Mouse (Mus musculus): Measurements from ENCODE around the gene Nrl. TPM values are rescaled to one million over a fixed set of nuclear protein-coding genes. Genes with fewer than 3 reads are reported as not detected.
A peak's percentile ranks its signal among the peaks of the same experiment; 100 is the strongest.

Nrl gene
- total RNA-seq (2017), result not detected in 2 replicates

GRCm38 (mm10) chr14:55524785-55525184 is at the start of gene Nrl:
Gene Nrl (minus strand): TSS chr14:55524981.
- no peak for ATAC-seq (replicated peaks in 1 of 2; ENCODE audit: insufficient read depth in 1 of 2, low FRiP score in 2 of 2, low TSS enrichment in 1 of 2, low read depth in 1 of 2, poor library complexity in 2 of 2, severe bottlenecking in 2 of 2)

- no peak for ATAC-seq (replicated peaks in 1 of 2; ENCODE audit: insufficient read depth in 1 of 2, low FRiP score in 2 of 2, low TSS enrichment in 1 of 2, low read depth in 1 of 2, poor library complexity in 2 of 2, severe bottlenecking in 2 of 2)
Observed at GRCm38 (mm10) chr14:55571760-55572159, 47.0 kb upstream of the Nrl start.

- ATAC-seq (replicated peaks in 1 of 2; ENCODE audit: insufficient read depth in 1 of 2, low FRiP score in 2 of 2, low TSS enrichment in 1 of 2, low read depth in 1 of 2, poor library complexity in 2 of 2, severe bottlenecking in 2 of 2), result no peak
Observed at GRCm38 (mm10) chr14:55570588-55570987, 45.8 kb upstream of the Nrl start.

- ATAC-seq (replicated peaks in 1 of 2; ENCODE audit: insufficient read depth in 1 of 2, low FRiP score in 2 of 2, low TSS enrichment in 1 of 2, low read depth in 1 of 2, poor library complexity in 2 of 2, severe bottlenecking in 2 of 2), result no peak
Observed at GRCm38 (mm10) chr14:55567496-55567895, 42.7 kb upstream of the Nrl start.

- no peak for ATAC-seq (replicated peaks in 1 of 2; ENCODE audit: insufficient read depth in 1 of 2, low FRiP score in 2 of 2, low TSS enrichment in 1 of 2, low read depth in 1 of 2, poor library complexity in 2 of 2, severe bottlenecking in 2 of 2)
Observed at GRCm38 (mm10) chr14:55565748-55566147, 41.0 kb upstream of the Nrl start.

GRCm38 (mm10) chr14:55563249-55563648 is 38.5 kb upstream of the Nrl start:
- ATAC-seq (replicated peaks in 1 of 2; ENCODE audit: insufficient read depth in 1 of 2, low FRiP score in 2 of 2, low TSS enrichment in 1 of 2, low read depth in 1 of 2, poor library complexity in 2 of 2, severe bottlenecking in 2 of 2), result no peak

GRCm38 (mm10) chr14:55561860-55562259 is 37.1 kb upstream of the Nrl start:
- ATAC-seq (replicated peaks in 1 of 2; ENCODE audit: insufficient read depth in 1 of 2, low FRiP score in 2 of 2, low TSS enrichment in 1 of 2, low read depth in 1 of 2, poor library complexity in 2 of 2, severe bottlenecking in 2 of 2), result no peak

GRCm38 (mm10) chr14:55560202-55561073 is 35.7 kb upstream of the Nrl start, which contains the start of gene A730061H03Rik:
Gene A730061H03Rik (minus strand): TSS chr14:55560406.
- ATAC-seq (replicated peaks in 1 of 2; ENCODE audit: insufficient read depth in 1 of 2, low FRiP score in 2 of 2, low TSS enrichment in 1 of 2, low read depth in 1 of 2, poor library complexity in 2 of 2, severe bottlenecking in 2 of 2), result peak; percentile 82 to 86

GRCm38 (mm10) chr14:55559799-55560201 is 35.0 kb upstream of the Nrl start, which contains the start of gene Dcaf11:
Gene Dcaf11 (plus strand): TSS chr14:55560006.
- peak; percentile 59 to 72 for ATAC-seq (replicated peaks in 1 of 2; ENCODE audit: insufficient read depth in 1 of 2, low FRiP score in 2 of 2, low TSS enrichment in 1 of 2, low read depth in 1 of 2, poor library complexity in 2 of 2, severe bottlenecking in 2 of 2)

- no peak for ATAC-seq (replicated peaks in 1 of 2; ENCODE audit: insufficient read depth in 1 of 2, low FRiP score in 2 of 2, low TSS enrichment in 1 of 2, low read depth in 1 of 2, poor library complexity in 2 of 2, severe bottlenecking in 2 of 2)
Observed at GRCm38 (mm10) chr14:55558740-55559448, 34.1 kb upstream of the Nrl start.

- no peak for ATAC-seq (replicated peaks in 1 of 2; ENCODE audit: insufficient read depth in 1 of 2, low FRiP score in 2 of 2, low TSS enrichment in 1 of 2, low read depth in 1 of 2, poor library complexity in 2 of 2, severe bottlenecking in 2 of 2)
Observed at GRCm38 (mm10) chr14:55557587-55557986, 32.8 kb upstream of the Nrl start.

- peak; percentile 28 to 40 for ATAC-seq (replicated peaks in 1 of 2; ENCODE audit: insufficient read depth in 1 of 2, low FRiP score in 2 of 2, low TSS enrichment in 1 of 2, low read depth in 1 of 2, poor library complexity in 2 of 2, severe bottlenecking in 2 of 2)
Observed at GRCm38 (mm10) chr14:55557003-55557402, 32.2 kb upstream of the Nrl start.

GRCm38 (mm10) chr14:55555788-55556187 is 31.0 kb upstream of the Nrl start:
- no peak for ATAC-seq (replicated peaks in 1 of 2; ENCODE audit: insufficient read depth in 1 of 2, low FRiP score in 2 of 2, low TSS enrichment in 1 of 2, low read depth in 1 of 2, poor library complexity in 2 of 2, severe bottlenecking in 2 of 2)

- ATAC-seq (replicated peaks in 1 of 2; ENCODE audit: insufficient read depth in 1 of 2, low FRiP score in 2 of 2, low TSS enrichment in 1 of 2, low read depth in 1 of 2, poor library complexity in 2 of 2, severe bottlenecking in 2 of 2), result no peak
Observed at GRCm38 (mm10) chr14:55554635-55555034, 29.9 kb upstream of the Nrl start.

GRCm38 (mm10) chr14:55551794-55552193 is 27.0 kb upstream of the Nrl start:
- ATAC-seq (replicated peaks in 1 of 2; ENCODE audit: insufficient read depth in 1 of 2, low FRiP score in 2 of 2, low TSS enrichment in 1 of 2, low read depth in 1 of 2, poor library complexity in 2 of 2, severe bottlenecking in 2 of 2), result no peak

GRCm38 (mm10) chr14:55551347-55551746 is 26.6 kb upstream of the Nrl start:
- no peak for ATAC-seq (replicated peaks in 1 of 2; ENCODE audit: insufficient read depth in 1 of 2, low FRiP score in 2 of 2, low TSS enrichment in 1 of 2, low read depth in 1 of 2, poor library complexity in 2 of 2, severe bottlenecking in 2 of 2)

GRCm38 (mm10) chr14:55550191-55550590 is 25.4 kb upstream of the Nrl start:
- no peak for ATAC-seq (replicated peaks in 1 of 2; ENCODE audit: insufficient read depth in 1 of 2, low FRiP score in 2 of 2, low TSS enrichment in 1 of 2, low read depth in 1 of 2, poor library complexity in 2 of 2, severe bottlenecking in 2 of 2)

- ATAC-seq (replicated peaks in 1 of 2; ENCODE audit: insufficient read depth in 1 of 2, low FRiP score in 2 of 2, low TSS enrichment in 1 of 2, low read depth in 1 of 2, poor library complexity in 2 of 2, severe bottlenecking in 2 of 2), result no peak
Observed at GRCm38 (mm10) chr14:55544334-55544733, 19.6 kb upstream of the Nrl start.
